Mouse (Mus musculus) cerebellum, adult 11-12 months (tissue): ENCODE results near the gene Xiap.
A peak's percentile ranks its signal among the peaks of the same experiment; 100 is the strongest.
"Not testable (repeated sequence)": the region's sequence is repeated elsewhere in the genome, so short reads cannot be mapped to it uniquely, and the experiment has no call there.

Experiments used
- DNase-seq: peaks from one replicate; pipeline ENCODE4 v3.0.0; 2022

Xiap gene

DNA sequence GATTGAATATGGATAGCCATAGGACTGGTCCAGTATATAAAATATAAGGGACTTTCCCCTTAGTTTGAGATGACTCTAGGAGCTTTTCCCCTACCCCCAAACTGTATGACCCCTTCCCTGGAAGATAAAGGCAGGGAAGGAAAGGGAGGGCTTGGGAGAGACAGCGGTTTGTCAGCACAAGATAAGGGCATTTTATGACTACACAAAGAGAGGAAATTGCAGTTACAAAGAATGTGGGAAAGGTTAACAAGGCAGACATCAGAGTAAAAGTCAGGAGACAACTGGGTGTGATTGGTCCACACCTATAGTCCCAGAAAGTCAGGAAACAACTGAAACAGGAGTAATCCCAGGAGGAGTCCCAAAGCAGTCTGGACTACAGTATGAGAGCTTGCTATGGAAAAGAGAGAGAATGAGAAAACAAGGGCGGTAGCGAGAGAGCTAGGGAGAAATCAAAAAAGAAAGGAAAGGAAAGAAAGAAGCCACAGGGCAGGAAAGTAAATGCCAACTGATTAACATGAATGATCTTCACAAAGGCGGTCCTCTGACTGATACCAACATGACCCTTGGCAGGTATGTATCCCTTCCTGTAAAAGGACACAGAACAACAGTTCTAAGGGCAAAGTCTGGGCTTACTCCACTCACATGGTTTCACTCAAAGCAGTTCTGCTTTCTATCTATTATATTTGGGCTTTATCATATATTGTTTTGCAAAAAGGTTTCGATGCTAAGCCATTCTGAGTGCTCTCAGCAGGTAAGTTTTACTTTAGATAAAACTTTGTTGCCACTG lies at the start of gene Xiap:
TSS of gene Xiap (plus strand) at position 398 of the 787 bp plus-strand sequence.
- DNase-seq: no peak

DNA sequence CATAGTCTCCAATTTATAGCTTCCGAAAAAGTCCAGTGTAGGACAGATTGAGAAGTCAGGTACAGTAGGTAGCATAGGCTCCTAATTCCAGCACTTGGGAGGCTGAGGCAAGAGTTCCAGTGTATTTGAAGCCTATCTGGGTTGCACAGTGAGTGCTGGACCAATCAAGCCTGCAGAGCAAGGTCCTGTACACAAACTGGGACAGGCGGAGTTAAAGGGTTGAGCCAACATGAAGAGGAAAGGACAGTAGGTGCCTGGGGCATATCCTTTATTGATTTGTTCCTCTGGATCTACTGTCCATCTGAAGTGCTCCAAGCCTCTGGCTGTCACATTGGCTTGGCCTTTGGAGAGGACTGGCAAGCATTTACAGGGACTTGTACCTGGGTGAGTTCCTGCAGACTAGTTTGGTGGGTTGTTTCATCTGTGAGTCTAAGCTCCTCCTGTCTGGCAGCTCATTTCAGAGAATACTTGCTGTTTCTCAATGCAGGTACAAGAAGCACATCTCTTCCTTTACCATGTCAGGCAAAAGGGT lies 46.7 kb upstream of the Xiap start:
- DNase-seq: no peak

DNA sequence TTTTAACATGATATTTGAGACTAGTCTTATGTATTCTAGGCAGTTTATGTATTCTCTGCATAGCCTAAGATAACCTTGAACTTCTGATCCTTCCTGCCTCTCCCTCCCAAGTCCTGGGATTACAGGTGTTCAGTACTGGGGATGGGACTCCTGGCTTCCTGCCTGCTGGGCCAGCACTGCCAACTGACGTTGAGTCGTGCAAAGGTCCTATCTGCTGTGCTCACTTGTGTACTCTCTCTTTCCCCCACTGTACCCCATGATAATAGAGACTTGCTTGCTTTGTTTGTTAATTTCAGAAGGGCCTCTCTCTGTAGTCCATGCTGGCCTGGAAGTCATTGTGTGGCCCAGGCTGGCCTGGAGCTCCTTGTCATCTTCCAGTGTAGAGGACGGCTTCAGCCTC lies 45.7 kb upstream of the Xiap start:
- DNase-seq: no peak

DNA sequence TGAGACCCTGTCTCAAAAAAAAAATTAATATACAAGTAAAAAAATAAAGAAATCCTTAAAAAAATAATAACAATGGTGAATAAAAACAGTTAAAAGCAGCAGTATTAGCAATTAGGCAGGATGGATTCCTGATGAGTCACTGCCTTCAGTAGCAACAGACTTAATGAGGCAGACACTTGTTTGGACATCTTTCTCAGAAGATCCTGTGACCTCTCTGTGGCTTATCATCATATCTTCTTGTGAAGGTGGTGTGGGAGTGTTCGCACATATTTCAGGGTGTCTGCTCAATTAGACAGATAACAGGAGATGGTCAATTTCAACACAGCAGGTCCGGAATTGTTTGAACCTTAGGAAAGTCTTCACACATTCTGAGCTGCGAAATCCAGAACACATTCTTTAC lies 45.0 kb upstream of the Xiap start:
- no peak for DNase-seq

DNA sequence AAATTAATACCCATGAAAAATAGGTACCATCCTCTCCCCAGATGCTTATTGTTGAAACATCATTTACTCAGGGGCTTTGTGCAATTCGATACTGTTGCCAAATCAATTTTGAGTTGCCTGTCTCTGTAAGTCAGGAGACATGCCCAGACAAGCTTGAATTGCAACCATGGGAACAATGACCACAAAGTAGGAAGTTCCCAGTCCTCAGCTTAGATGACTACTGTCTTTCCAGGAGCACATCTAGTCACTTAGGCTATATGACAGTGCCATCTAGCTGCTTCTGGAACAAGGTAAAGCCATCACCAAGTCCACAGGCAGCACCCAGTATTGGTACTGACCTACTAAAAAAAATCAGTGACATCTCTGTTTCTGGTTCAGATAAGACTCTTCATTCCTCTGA lies 41.4 kb upstream of the Xiap start:
- no peak for DNase-seq

DNA sequence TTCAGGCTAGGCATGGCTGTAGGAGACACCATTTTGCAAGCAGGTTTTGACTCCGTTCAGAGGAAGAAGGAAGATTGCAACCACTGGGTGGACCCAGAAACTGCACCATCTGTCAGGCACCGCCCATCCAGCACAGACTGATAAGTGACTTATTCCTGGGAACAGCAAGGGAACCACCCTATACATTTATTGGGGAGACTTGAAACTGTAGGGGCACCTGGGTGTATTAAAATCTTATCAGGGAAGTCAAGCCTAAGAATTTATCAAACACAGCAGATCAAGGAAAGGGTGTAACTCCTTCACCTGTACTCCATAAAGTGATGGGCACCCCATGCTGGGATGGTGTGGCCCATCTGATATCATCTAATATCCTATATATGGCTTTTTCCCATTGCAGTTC lies 40.0 kb upstream of the Xiap start:
- DNase-seq: no peak

DNA sequence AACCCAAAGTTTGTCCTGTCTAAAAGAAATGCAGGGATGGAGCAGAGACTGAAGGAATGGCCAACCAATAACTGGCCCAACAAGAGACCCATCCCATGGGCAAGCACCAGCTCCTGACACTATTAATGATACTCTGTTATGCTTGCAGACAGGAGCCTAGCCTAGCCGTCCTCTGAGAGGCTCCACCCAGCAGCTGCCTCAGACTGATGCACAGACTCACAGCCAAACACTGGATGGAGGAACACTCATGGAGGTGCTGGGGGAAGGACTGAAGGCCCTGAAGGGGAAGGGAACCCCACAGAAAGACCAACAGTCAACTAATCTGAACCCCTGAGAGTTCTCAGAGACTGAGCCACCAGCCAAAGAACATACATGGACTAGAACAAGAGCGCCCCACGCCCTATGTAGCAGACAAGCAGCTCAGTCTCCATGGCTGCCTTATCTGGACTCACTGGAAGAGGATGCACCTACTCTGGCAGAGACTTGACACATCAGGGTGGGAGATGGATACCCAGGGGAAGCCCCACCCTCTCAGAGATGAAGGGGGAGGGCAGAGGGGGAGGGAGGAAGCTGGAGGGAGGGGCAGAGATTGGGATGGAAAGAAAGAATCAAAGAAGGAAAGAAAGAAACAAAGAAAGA lies 33.6 kb upstream of the Xiap start:
- not testable (repeated sequence) for DNase-seq

DNA sequence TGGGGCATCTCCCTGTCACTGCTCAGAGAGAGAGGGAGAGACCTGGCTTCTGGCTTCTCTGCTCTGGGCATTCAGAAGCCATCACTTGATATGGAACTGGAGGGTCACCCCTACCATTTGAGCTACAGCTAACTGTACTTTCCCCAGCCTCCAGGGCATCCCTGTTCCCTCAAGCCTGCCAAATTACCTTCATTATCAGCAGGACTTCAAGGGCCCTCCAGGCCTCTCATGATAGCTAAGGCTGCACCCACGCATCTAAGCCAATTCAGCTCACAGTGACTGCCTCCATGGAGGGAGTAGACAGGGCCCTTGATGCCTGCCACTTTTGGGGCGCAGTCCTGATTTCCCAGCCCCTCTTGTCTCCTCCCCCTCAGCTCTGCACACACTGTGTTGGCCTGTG lies 32.5 kb upstream of the Xiap start:
- not testable (repeated sequence) for DNase-seq

DNA sequence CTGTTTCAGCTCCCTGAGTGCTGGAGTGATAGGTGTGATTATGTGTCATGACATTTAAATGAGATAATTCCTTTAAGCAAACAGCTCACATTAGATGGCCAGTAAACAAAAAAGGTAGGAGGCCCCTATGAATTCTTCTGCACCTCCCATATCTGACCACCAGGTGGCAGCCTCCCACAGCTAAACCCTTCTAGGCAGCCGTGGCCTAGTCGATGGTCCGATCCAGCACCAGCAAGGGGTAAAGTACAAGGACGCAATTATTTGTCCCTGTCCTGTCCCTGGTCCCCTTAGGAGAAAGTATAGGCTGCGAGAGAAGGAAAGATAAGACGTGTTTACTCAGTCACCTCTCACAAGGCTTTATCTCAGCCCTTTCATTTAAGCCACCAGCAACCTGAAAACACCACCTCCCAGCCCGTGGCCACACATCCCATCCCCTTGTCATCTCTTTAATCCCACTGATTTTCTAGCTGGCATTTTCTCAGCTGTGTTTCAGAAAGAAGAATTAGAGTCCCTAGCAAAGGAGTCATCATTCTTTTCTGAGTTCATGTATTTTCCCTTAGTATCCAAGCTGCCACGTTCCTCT lies 26.3 kb upstream of the Xiap start:
- peak; percentile 57 for DNase-seq

DNA sequence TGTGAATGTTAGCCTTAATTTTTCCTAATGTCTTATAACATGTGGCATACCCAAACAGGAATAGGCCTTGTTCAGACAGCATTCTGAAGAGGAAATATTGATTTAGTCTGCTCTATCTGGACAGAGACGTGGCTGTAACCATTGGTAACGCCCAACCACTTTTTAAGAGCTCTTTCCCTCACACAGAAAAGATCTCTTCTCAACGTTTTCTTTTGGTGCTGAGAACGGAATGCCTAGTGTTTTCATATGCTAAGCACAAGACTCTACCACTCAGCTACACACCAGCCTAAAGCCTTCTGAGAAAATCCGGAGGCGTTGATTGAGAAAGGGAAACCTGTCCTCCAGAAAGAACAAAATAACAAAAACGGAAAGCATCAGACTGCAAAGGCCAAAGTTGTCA lies 25.6 kb upstream of the Xiap start:
- no peak for DNase-seq

DNA sequence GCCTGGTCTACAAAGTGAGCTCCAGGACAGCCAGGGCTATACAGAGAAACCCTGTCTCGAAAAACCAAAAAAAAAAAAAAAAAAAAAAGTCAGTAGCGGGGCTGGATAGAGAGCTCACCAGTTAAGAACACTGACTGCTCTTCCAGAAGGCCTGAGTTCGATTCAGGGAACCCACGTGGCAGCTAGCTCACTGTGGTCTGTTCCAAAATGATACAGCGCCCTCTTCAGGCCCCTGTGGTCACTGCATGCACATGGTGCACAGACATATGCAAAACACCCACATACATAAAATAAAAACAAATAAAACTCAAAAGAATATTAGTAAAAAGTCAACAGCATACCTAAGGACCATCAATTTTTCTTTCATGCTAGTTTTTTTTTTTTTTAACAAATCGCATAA lies 20.0 kb upstream of the Xiap start:
- DNase-seq: no peak

DNA sequence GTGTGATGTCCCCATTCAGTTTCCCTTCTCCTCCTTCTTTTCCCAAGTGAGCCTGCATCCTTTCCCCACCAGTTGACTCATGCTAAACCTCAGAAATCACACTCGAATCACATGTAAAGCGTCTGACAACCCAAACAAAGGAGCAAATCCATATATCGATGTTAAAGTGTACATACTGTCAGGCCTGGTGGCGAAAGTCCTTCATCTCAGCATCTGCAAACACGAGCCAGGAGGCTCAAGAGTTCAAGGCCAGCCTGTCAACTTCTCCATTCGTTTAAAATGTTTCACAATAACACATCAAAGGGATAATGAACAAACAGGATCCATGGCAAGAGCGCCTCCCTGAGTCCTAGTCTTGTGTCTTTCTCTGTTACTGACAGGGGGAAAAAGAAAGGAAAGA lies 14.5 kb upstream of the Xiap start:
- no peak for DNase-seq

DNA sequence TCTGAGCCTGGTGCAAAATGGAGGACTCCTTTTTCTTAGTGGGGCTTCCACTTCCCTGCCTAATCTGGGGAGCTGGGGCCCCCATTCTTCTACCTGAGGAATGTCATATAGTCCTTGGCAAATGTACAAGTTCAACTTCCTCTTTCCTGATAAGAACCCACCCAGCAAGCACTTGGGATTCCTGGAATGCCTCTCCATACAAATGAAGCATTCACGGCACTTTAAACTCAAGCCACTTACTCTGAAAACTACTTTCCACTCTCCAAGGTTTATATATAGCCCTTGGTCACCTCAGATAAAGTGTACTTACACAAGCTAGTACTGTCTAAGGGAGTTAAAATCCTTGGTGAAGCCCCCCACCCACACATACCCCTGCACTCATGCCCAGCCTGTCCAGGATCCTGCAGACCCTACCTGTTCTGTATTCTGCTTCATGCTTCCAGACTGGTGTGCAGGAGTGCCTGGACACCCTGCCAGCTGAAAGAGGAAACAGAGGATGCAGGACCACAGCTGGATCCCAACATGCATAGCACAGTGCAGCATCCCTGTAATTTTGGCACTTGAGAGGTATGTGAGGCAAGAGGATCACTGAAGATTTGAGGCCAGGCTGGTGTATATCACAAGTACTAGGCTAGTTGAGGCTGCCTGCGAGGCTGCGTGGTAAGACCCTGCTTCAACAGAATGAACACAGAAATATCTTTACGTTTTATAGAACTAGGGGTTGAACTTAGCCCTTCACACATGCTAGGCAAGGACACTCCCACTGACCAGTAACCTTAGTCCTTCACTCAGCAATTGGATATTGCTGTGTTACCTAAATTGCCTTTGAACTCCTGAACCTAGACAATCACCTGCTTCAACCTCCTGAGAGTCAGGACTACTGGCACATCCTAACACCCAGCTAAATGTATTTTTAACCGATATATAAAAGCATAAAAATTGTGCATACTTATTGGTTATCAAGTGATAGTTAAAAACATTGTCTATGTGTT lies 8.5 kb upstream of the Xiap start:
- no peak for DNase-seq

DNA sequence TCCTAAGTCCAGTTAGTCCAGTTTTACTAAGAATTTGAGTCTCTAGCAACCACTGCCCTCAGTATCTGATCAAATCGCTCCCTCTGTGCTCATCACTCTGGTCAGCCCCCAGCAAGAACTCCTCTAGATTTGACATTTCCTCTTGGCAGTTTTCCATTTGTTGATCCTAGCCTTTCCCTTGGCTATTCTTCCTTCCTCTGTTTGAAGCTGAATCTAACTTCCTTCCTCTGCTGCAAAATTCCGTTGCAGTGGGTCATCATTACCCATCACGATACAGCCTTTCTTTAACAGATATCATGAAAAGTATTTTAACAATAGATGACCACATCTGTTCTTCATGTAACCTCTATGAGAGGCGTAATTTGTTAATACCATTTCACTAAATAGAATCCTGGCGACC lies 2.5 kb upstream of the Xiap start:
- DNase-seq: no peak

DNA sequence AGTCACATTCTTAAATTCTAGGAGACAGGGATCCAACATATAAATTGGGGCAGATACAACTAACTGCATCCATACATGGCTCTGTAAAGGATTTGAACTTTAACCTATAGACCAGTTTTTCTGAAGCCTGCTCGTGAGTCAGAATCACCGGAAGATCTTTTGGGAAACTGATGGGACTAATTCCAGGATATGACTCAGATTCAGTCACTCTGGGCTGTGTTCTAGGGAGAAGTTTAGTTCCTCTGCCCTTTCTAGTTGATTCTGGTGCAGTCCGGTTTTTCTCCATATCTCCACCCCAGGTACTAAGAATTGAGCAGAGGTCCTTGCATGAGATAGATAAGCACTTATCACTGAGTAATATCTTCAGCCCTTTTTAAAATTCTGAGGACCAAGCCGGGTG lies 1.6 kb upstream of the Xiap start:
- no peak for DNase-seq

DNA sequence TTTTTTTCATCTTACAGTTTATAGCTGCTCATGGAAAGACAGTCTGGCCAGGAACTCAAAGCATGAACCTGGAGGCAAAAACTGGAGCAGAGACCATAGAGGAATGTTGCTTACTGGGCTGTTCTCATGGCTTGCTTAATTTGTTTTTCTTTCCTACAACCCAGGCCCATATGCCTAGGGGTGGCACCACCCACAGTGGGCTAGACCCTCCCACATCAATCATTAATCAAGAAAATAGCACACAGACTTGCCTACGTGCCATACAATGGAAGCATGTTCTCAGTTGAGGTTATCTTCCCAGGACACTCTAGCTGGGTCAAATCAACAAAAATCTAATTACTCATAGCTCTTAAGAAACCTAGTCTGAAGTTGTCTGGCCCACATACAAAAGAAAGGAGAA lies 4.1 kb downstream of the Xiap start:
- DNase-seq: no peak

DNA sequence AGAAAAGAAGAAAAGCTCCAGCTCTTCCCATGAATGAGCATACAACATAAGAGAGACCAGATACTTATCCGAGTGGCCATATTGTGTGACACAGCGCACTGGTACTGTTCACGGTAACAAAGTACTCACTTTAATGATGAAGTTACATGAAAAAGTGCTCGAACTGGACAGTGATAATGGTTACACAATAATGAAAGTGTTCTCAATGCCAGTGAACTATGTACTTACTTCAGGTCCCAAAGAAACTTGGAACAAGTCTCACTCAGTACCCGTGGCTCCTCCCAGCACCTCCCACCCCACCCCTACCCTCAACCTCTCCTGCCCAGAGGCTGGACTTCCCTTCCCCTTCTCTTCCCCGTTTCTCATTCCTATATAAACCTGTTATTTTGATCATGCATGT lies 5.6 kb downstream of the Xiap start:
- DNase-seq: no peak

DNA sequence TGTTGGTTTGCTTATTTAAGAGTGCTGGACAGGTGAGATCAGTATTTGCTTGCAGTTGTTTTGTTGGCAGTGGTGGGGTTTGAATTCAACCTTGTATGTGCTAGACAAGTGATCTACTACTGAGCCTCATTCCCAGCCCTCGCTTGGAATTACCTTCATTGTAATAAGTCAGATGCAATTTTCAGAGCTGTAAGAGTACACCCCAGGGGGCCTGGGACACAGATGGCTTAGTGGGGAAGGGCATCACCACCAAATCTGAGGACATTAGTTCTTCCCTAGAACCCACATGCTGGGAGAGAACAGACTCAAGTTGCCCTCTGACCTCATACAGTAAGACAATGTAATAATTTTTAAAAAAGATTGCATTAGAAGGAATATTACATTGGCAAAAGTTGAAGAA lies 7.3 kb downstream of the Xiap start:
- peak; percentile 52 for DNase-seq

DNA sequence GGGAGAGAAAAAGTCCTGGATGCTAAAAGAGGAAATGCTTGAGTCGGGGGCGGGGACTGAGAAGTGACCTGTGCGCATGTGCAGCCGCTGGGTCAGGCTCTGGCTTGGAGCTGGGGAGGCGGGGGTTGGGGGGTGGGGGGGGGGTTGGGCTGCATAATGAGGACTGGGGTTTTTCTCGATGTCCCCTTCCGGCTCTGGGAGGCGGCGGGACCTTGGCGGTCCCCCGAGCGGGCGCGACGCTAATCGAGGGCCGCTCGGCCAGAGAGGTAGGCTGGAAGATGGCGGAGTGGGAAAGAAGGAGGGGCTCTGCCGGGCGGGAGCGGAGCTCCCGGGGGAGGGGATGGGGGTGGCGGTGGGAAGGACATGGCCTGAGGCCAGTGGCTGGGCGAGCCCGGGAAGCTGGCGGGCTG lies 8.3 kb downstream of the Xiap start:
- DNase-seq: peak; percentile 80

DNA sequence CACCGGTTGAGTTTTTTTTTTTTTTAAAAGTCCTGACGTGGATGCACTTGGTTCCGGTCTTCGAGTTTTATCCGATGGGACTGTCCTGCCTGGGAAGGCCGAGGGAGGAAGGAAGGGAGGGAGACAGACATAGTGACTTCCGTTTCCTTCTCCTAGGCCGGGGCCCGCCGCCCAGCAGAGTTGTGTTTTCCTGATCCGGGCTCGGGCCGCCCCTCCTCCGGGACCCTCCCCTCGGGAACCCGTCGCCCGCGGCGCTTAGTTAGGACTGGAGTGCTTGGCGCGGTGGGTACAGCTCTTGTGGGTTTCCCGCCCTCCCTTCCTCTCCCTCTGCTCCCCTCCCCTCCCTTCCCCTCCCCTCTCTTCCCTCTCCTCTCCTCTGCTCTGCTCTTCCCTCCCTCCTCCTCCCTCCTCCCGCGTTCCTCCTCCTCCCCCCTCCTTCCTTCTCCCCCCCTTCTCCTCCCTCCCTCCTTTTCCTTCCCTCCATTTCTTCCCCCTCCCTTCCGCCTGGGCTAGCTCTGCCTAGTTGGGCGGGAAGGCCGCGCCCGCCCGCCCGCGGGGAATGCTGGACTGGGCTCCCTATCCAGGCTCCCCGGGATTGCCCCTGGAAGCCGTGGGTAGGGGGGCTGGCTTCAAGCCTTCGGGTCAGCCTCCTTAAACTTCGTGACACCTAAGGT lies 8.9 kb downstream of the Xiap start:
- peak; percentile 83 for DNase-seq

DNA sequence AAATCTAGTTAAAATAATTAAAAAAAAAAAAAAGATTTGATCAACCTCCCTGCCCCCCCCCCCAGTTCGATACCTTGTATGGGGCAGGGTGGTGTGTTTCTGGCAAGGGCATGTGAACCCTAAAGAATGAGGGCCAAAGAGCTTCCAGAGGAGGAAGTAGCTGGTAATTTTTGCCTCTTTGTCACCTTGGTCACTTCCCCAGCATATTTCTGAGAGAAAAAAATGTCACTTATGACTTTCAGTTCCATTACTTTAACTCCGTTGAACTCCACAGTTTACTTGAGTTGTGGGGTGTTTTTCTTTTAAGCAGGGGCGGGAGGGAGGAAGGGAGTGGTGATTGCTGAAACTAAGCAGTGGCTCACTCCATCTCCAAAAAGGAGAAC lies 9.4 kb downstream of the Xiap start:
- no peak for DNase-seq

DNA sequence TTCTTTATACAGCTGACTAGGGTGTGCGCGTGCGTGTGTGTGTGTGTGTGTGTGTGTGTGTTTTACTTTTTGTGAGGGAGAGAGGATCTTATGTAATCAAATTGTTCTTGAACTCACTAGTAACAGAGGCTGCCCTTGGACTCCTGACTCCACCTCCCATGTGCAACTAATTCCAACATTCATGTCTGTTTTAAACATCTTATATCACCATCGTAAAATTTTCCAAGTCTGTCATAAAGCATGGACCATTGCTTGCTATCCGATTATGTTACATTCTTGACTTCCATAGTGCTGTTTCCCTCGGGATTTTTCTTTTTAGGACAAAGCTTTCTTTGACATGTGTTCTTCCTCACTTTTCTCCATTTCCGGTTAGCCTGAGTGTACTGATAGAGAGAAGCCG lies 28.3 kb downstream of the Xiap start:
- DNase-seq: no peak
